Mouse (Mus musculus): ENCODE measurements around the gene Klhdc3.

Gene Klhdc3

GRCm38 (mm10) chr17:46680760-46681373 is at the start of gene Klhdc3:
Gene Klhdc3, minus strand, starts transcription at chr17:46680914.
- peak; percentile 97 for DNase-seq

- peak; percentile 90 for DNase-seq
Observed at GRCm38 (mm10) chr17:46728904-46729318, 48.2 kb upstream of the Klhdc3 start, which contains the start of gene Gnmt. Gene Gnmt, minus strand, starts transcription at chr17:46729168.

GRCm38 (mm10) chr17:46728496-46728895 is 47.8 kb upstream of the Klhdc3 start:
- DNase-seq: no peak

GRCm38 (mm10) chr17:46728021-46728420 is 47.3 kb upstream of the Klhdc3 start:
- peak; percentile 60 for DNase-seq

GRCm38 (mm10) chr17:46727271-46727670 is 46.6 kb upstream of the Klhdc3 start:
- no peak for DNase-seq

GRCm38 (mm10) chr17:46725731-46726645 is 45.3 kb upstream of the Klhdc3 start:
- DNase-seq: no peak

- DNase-seq: no peak
Observed at GRCm38 (mm10) chr17:46725273-46725672, 44.6 kb upstream of the Klhdc3 start.

- no peak for DNase-seq
Observed at GRCm38 (mm10) chr17:46724477-46725084, 43.9 kb upstream of the Klhdc3 start.

GRCm38 (mm10) chr17:46721077-46721476 is 40.4 kb upstream of the Klhdc3 start:
- no peak for DNase-seq

- no peak for DNase-seq
Observed at GRCm38 (mm10) chr17:46714756-46715481, 34.2 kb upstream of the Klhdc3 start.

- DNase-seq: no peak
Observed at GRCm38 (mm10) chr17:46713849-46714248, 33.1 kb upstream of the Klhdc3 start.

GRCm38 (mm10) chr17:46712442-46712841 is 31.7 kb upstream of the Klhdc3 start:
- DNase-seq: no peak

GRCm38 (mm10) chr17:46711612-46712271 is 31.0 kb upstream of the Klhdc3 start:
- DNase-seq: peak; percentile 61

GRCm38 (mm10) chr17:46710959-46711597 is 30.4 kb upstream of the Klhdc3 start, which contains the start of gene Pex6:
Gene Pex6, plus strand, starts transcription at chr17:46711463.
- DNase-seq: peak; percentile 93

GRCm38 (mm10) chr17:46706375-46707089 is 25.8 kb upstream of the Klhdc3 start:
- no peak for DNase-seq

- peak; percentile 97 for DNase-seq
Observed at GRCm38 (mm10) chr17:46704887-46705835, 24.4 kb upstream of the Klhdc3 start, which contains the start of gene Ppp2r5d. Gene Ppp2r5d, minus strand, starts transcription at chr17:46705111.

GRCm38 (mm10) chr17:46703971-46704886 is 23.5 kb upstream of the Klhdc3 start:
- no peak for DNase-seq

- DNase-seq: no peak
Observed at GRCm38 (mm10) chr17:46702506-46702905, 21.8 kb upstream of the Klhdc3 start.

- no peak for DNase-seq
Observed at GRCm38 (mm10) chr17:46702100-46702499, 21.4 kb upstream of the Klhdc3 start.

All from kidney, adult 18-20 months (tissue).